Mouse (Mus musculus) E14TG2a.4 (cell line): ENCODE results near the gene Tmprss11c.

Source experiments
- CTCF ChIP-seq: conservative IDR thresholded peaks from 2 replicates; pipeline ENCODE4 v1.5.1; 2014; ENCODE audit warnings: low read length
- NANOG ChIP-seq: IDR thresholded peaks from 2 replicates; pipeline ENCODE4 v1.6.1; 2014; ENCODE audit warnings: borderline replicate concordance, low read length, mixed read lengths

GRCm38 (mm10) chr5:86190290-86190689, 98.8 kb downstream of the Tmprss11c start:
- TF ChIP-seq CTCF (no peak), NANOG (no peak)
